Mouse (Mus musculus) bone marrow macrophage, adult 2 months (primary cell): ENCODE results near the gene Gm5105.

Experiments
- CTCF ChIP-seq: IDR thresholded peaks from 2 replicates; pipeline ENCODE4 v1.5.1; 2012; ENCODE audit warnings: low read depth, mild to moderate bottlenecking, low read length, moderate library complexity
- POLR2A ChIP-seq: IDR thresholded peaks from 2 replicates; pipeline ENCODE4 v1.6.1; 2012; ENCODE audit warnings: mild to moderate bottlenecking, low read depth, low read length, borderline replicate concordance

- TF ChIP-seq CTCF (no peak), POLR2A (no peak)
Measured at GRCm38 (mm10) chr3:138069756-138070511, 2.7 kb upstream of the Gm5105 start.
